Mouse (Mus musculus) C2C12 (cell line): ENCODE measurements around the gene Hnrnpa2b1. TPM values are rescaled to one million over a fixed set of nuclear protein-coding genes. Genes with fewer than 3 reads are reported as not detected.

Source experiments
- H3K27me3 ChIP-seq: one replicate; pipeline ENCODE4 v1.6.1; 2011; ENCODE audit not compliant: control insufficient read depth, insufficient read depth, insufficient read length
- H3K36me3 ChIP-seq: one replicate; pipeline ENCODE4 v1.6.1; 2011; ENCODE audit not compliant: control insufficient read depth, insufficient read depth
- H3K4me3 ChIP-seq: one replicate; pipeline ENCODE4 v1.5.1; 2011; ENCODE audit warnings: mild to moderate bottlenecking, control low read depth; ENCODE audit not compliant: poor library complexity, insufficient read depth, severe bottlenecking
- H3K79me2 ChIP-seq: one replicate; pipeline ENCODE4 v1.6.1; 2011; ENCODE audit not compliant: control insufficient read depth, insufficient read depth
- H3K79me3 ChIP-seq: one replicate; pipeline ENCODE4 v1.6.1; 2011; ENCODE audit warnings: low read depth, control low read depth
- H3ac ChIP-seq: one replicate; pipeline ENCODE3; 2011; ENCODE audit warnings: low read depth; ENCODE audit not compliant: control insufficient read depth, insufficient read length
- CEBPB ChIP-seq: IDR thresholded peaks from one replicate; pipeline ENCODE4 v1.6.1; 2011; ENCODE audit warnings: low read depth, mild to moderate bottlenecking, control low read depth, moderate library complexity
- CTCF ChIP-seq: IDR thresholded peaks from one replicate; pipeline ENCODE4 v1.5.1; 2011; ENCODE audit not compliant: control insufficient read depth, insufficient read depth, insufficient read length
- FOSL1 ChIP-seq: IDR thresholded peaks from one replicate; pipeline ENCODE4 v1.8.0; 2011; ENCODE audit warnings: mild to moderate bottlenecking, low read length; ENCODE audit not compliant: poor library complexity, insufficient read depth, severe bottlenecking
- MAX ChIP-seq: IDR thresholded peaks from one replicate; pipeline ENCODE4 v1.6.1; 2011; ENCODE audit warnings: mild to moderate bottlenecking, control low read depth
- MYOD1 ChIP-seq: IDR thresholded peaks from one replicate; pipeline ENCODE4 v1.6.1; 2011; ENCODE audit warnings: low read depth; ENCODE audit not compliant: control insufficient read depth, insufficient read length
- MYOG ChIP-seq: IDR thresholded peaks from one replicate; pipeline ENCODE4 v1.6.1; 2011; ENCODE audit not compliant: control insufficient read depth, insufficient read length; ENCODE audit errors: extremely low read depth
- USF1 ChIP-seq: IDR thresholded peaks from one replicate; pipeline ENCODE4 v1.6.1; 2011; ENCODE audit warnings: low read depth, mild to moderate bottlenecking, control low read depth, moderate library complexity
- polyA plus RNA-seq: library from polyadenylated mRNA; unstranded; fragments of >200 nt; fragmentation: generic; extraction: Trizol; gene quantifications from one replicate; pipeline ENCODE4 v1.2.1, GENCODE M21; 2012; ENCODE audit warnings: missing spikeins

The Hnrnpa2b1 gene
- polyA plus RNA-seq, 1 experiment, result 459 TPM

GRCm38 (mm10) chr6:51457283-51457682, 12.4 kb downstream of the Hnrnpa2b1 start:
- H3K36me3 ChIP-seq, result peaks cover 53% of the 10 kb centered on the region
- H3K79me2 ChIP-seq, result peaks cover 13% of the 10 kb centered on the region
- no peak overlapping the region for H3ac ChIP-seq
- TF ChIP-seq MYOG (no peak), CEBPB (no peak), MAX (no peak), CTCF (no peak), USF1 (no peak), FOSL1 (no peak), MYOD1 (no peak)
- H3K79me3 ChIP-seq, result peaks cover 2% of the 10 kb centered on the region
- no peak overlapping the region for H3K4me3 ChIP-seq
- H3K27me3 ChIP-seq, result no peaks in the 10 kb centered on the region

- H3K4me3 ChIP-seq, result no peak overlapping the region
- no peaks in the 10 kb centered on the region for H3K79me3 ChIP-seq
- H3ac ChIP-seq, result no peak overlapping the region
- peaks cover 2% of the 10 kb centered on the region for H3K79me2 ChIP-seq
- peaks cover 42% of the 10 kb centered on the region for H3K36me3 ChIP-seq
- no peak for TF ChIP-seq CEBPB
- TF ChIP-seq CTCF, result no peak
- TF ChIP-seq MYOG, result no peak
- TF ChIP-seq FOSL1, result no peak
- no peak for TF ChIP-seq USF1
- no peaks in the 10 kb centered on the region for H3K27me3 ChIP-seq
Observed at GRCm38 (mm10) chr6:51456198-51456597, 13.5 kb downstream of the Hnrnpa2b1 start.

DNA sequence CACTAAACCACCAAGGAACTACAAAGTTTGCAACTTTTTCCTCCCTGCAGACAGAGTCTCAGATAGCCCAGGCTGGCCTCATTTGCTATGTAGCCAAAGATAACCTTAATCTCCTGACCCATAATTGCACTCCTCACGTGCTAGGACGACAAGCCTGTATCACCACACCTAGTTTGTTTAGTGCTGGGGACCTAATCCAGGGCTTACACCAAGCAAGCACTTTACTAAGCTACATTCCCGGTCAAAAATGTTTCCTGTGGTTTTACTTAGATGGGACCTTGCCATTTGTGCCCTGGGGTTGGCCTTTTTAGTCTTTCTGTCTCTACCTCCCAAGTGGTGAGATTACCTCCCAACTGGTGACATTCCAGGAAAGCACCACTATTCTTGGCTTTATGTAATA, 14.7 kb downstream of the Hnrnpa2b1 start:
- Histone ChIP-seq H3K27me3 (no peaks in the 10 kb centered on the region), H3K79me2 (no peaks in the 10 kb centered on the region), H3K36me3 (peaks cover 30% of the 10 kb centered on the region), H3K79me3 (no peaks in the 10 kb centered on the region), H3ac (no peak overlapping the region), H3K4me3 (no peak overlapping the region)
- TF ChIP-seq MAX (no peak), CTCF (no peak), MYOD1 (no peak), USF1 (no peak)

- no peak overlapping the region for H3K4me3 ChIP-seq
- H3K27me3 ChIP-seq, result no peaks in the 10 kb centered on the region
- H3ac ChIP-seq, result no peak overlapping the region
- TF ChIP-seq MAX, result no peak
- TF ChIP-seq MYOD1, result peak; percentile 60
- no peaks in the 10 kb centered on the region for H3K79me3 ChIP-seq
- no peaks in the 10 kb centered on the region for H3K79me2 ChIP-seq
- peaks cover 11% of the 10 kb centered on the region for H3K36me3 ChIP-seq
Observed at GRCm38 (mm10) chr6:51452927-51453503, 16.7 kb downstream of the Hnrnpa2b1 start.

GRCm38 (mm10) chr6:51442191-51442835, 27.4 kb downstream of the Hnrnpa2b1 start:
- H3K4me3 ChIP-seq, result no peak overlapping the region
- no peaks in the 10 kb centered on the region for H3K36me3 ChIP-seq
- no peak for TF ChIP-seq MAX
- TF ChIP-seq USF1, result no peak
- no peak for TF ChIP-seq CTCF
- no peak for TF ChIP-seq CEBPB
- TF ChIP-seq FOSL1, result no peak
- TF ChIP-seq MYOD1, result no peak
- no peak for TF ChIP-seq MYOG
- H3K27me3 ChIP-seq, result no peaks in the 10 kb centered on the region
- no peak overlapping the region for H3ac ChIP-seq
- H3K79me3 ChIP-seq, result no peaks in the 10 kb centered on the region
- no peaks in the 10 kb centered on the region for H3K79me2 ChIP-seq

- Histone ChIP-seq H3K36me3 (no peaks in the 10 kb centered on the region), H3K79me3 (no peaks in the 10 kb centered on the region), H3K79me2 (no peaks in the 10 kb centered on the region), H3K27me3 (peaks cover under 1% of the 10 kb centered on the region), H3K4me3 (no peak overlapping the region), H3ac (no peak overlapping the region)
- TF ChIP-seq CTCF (no peak), CEBPB (no peak), USF1 (no peak), MYOG (no peak), MYOD1 (no peak)
Observed at GRCm38 (mm10) chr6:51438826-51439330, 30.8 kb downstream of the Hnrnpa2b1 start.
